Mouse (Mus musculus): ENCODE measurements around the gene Npas1.

Npas1 gene

GRCm38 (mm10) chr7:16477628-16478027, at the start of gene Npas1:
Gene Npas1 (minus strand): TSS chr7:16477728.
- CTCF ChIA-PET = no interaction called here

- CTCF ChIA-PET = interaction anchor here (0.6 to 0.7 kb wide), 2 partner anchors 103 to 111 kb away, joined by 3 to 8 read pairs; no protein-coding TSS in a partner anchor
Measured at GRCm38 (mm10) chr7:16525995-16526394, 48.5 kb upstream of the Npas1 start.

GRCm38 (mm10) chr7:16525448-16525847, 47.9 kb upstream of the Npas1 start:
- CTCF ChIA-PET = no interaction called here

GRCm38 (mm10) chr7:16524308-16524707, 46.8 kb upstream of the Npas1 start:
- CTCF ChIA-PET = no interaction called here

- CTCF ChIA-PET = no interaction called here
Measured at GRCm38 (mm10) chr7:16519310-16519709, 41.8 kb upstream of the Npas1 start.

GRCm38 (mm10) chr7:16517198-16517597, 39.7 kb upstream of the Npas1 start:
- CTCF ChIA-PET = no interaction called here

- CTCF ChIA-PET = no interaction called here
Measured at GRCm38 (mm10) chr7:16507284-16507683, 29.8 kb upstream of the Npas1 start.

- CTCF ChIA-PET = interaction anchor here (1.3 kb wide), 1 partner anchor 8 kb away, joined by 4 read pairs; no protein-coding TSS in a partner anchor
Measured at GRCm38 (mm10) chr7:16505226-16505593, 27.7 kb upstream of the Npas1 start.

GRCm38 (mm10) chr7:16504573-16505225, 27.2 kb upstream of the Npas1 start:
- CTCF ChIA-PET = interaction anchor here (1.3 kb wide), 1 partner anchor 9 kb away, joined by 4 read pairs; no protein-coding TSS in a partner anchor

GRCm38 (mm10) chr7:16501571-16501970, 24.0 kb upstream of the Npas1 start:
- CTCF ChIA-PET = no interaction called here

GRCm38 (mm10) chr7:16499671-16500104, 22.2 kb upstream of the Npas1 start:
- CTCF ChIA-PET = interaction anchor here (0.6 kb wide), 1 partner anchor 277 kb away, joined by 5 read pairs; no protein-coding TSS in a partner anchor

- CTCF ChIA-PET = no interaction called here
Measured at GRCm38 (mm10) chr7:16496260-16496659, 18.7 kb upstream of the Npas1 start.

GRCm38 (mm10) chr7:16493361-16493760, 15.8 kb upstream of the Npas1 start:
- CTCF ChIA-PET = interaction anchor here (0.5 to 0.7 kb wide), 2 partner anchors 29 to 135 kb away, joined by 4 read pairs; no protein-coding TSS in a partner anchor

- CTCF ChIA-PET = no interaction called here
Measured at GRCm38 (mm10) chr7:16492211-16492610, 14.7 kb upstream of the Npas1 start.

- CTCF ChIA-PET = interaction anchor here (0.7 to 0.9 kb wide), 2 partner anchors 29 to 177 kb away, joined by 3 to 4 read pairs; no protein-coding TSS in a partner anchor
Measured at GRCm38 (mm10) chr7:16491759-16492158, 14.2 kb upstream of the Npas1 start.

- CTCF ChIA-PET = interaction anchor here (0.6 to 1.1 kb wide), 3 partner anchors 17 to 129 kb away, joined by 3 to 4 read pairs (median 3); no protein-coding TSS in a partner anchor
Measured at GRCm38 (mm10) chr7:16489948-16490347, 12.4 kb upstream of the Npas1 start.

- CTCF ChIA-PET = no interaction called here
Measured at GRCm38 (mm10) chr7:16488816-16489215, 11.3 kb upstream of the Npas1 start.

- CTCF ChIA-PET = no interaction called here
Measured at GRCm38 (mm10) chr7:16476600-16476989, 933 bp downstream of the Npas1 start.

- CTCF ChIA-PET = no interaction called here
Measured at GRCm38 (mm10) chr7:16475764-16476599, 1.5 kb downstream of the Npas1 start.

- CTCF ChIA-PET = no interaction called here
Measured at GRCm38 (mm10) chr7:16475321-16475720, 2.2 kb downstream of the Npas1 start.

- CTCF ChIA-PET = no interaction called here
Measured at GRCm38 (mm10) chr7:16474445-16474844, 3.1 kb downstream of the Npas1 start.

- CTCF ChIA-PET = no interaction called here
Measured at GRCm38 (mm10) chr7:16473847-16474246, 3.7 kb downstream of the Npas1 start.
